Mouse (Mus musculus) adrenal gland, adult 8-10 months (tissue): Measurements from ENCODE around the gene Mynn. TPM values are rescaled to one million over a fixed set of nuclear protein-coding genes. Genes with fewer than 3 reads are reported as not detected.

Experiments
- DNase-seq: peaks from one replicate; pipeline ENCODE4 v3.0.0; 2022
- total RNA-seq, 4 experiments: library from RNA; stranded (reverse); gene quantifications; 2 replicates each; pipeline ENCODE4 v1.2.4; 2022

Gene Mynn
- total RNA-seq, 4 experiments from 2014 or later = 17.2 to 25.9 (median 20.4) TPM

DNA sequence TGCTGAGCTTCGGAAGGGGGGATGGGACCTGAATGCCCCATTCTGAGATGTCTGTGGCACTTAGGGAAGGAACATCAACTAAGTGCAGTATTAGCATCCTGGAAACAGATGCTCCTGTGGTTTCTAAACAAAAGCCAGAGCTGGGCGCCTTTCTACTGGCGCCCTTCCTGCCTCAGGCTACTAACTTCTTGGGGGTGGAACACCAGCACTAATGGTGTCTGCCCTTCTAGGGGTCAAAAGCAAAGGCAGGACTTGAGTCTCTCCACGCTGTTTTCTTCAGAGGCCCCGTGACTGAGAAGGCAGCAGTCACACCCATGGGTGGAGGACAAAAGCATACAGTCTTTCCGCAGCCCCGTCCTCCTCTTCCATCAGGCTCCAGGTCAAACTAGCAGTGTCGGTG, 44.9 kb downstream of the Mynn start:
- no peak for DNase-seq

DNA sequence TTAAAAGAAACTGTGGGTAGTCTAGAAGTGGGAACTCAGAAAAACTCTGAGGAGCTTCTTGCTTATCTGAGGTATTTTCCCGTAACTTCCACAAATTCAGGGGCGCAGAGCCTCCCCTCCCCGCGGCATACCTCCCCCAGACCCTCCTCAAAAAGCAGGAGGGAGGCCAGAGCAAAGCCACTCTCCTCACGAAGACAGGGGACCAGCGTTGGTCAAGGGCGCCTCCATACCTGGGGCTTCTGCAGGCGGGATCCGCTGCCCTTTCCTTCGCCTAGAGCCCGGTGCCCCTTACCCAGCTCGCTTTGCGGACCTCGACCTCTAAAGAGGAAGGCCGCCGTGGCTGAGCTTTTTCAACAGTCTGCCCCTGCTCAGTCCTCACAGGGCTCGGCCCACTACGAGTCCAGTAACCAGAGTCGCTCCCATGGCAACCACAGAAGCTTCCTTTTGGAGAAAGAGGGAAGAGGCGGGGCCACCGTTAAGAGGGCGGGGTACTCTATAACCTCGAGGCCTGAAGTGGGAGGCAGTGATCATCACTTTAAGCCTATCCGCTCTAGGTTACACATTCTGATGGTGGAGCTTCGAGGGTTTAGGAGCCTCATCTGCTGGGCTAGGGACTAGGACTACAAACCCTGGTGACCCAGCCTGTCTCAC, 45.7 kb downstream of the Mynn start, which contains the start of gene Lrrc34:
Lrrc34 (minus strand) TSS at position 430 of the 651 bp plus-strand sequence.
- no peak for DNase-seq

DNA sequence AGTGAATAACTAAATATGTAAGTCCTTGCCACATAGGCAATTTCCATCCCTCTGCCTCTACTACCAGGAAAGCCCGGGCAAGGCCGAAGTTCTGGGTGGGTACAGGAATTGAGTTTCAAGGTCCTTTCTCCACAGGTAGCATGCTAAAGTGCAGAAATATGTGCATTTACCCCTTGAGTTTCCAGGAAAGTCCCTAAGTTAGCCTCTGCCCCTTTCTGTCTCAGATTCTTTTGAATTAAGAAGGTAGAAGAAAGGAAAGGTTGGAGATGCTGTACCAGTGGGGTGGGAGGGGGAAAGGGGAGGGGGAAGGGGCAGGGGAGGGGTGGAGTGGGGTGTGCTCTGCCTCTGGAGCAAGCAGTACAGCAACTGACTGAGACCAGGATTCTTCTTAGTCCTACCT, 46.6 kb downstream of the Mynn start:
- DNase-seq = no peak

DNA sequence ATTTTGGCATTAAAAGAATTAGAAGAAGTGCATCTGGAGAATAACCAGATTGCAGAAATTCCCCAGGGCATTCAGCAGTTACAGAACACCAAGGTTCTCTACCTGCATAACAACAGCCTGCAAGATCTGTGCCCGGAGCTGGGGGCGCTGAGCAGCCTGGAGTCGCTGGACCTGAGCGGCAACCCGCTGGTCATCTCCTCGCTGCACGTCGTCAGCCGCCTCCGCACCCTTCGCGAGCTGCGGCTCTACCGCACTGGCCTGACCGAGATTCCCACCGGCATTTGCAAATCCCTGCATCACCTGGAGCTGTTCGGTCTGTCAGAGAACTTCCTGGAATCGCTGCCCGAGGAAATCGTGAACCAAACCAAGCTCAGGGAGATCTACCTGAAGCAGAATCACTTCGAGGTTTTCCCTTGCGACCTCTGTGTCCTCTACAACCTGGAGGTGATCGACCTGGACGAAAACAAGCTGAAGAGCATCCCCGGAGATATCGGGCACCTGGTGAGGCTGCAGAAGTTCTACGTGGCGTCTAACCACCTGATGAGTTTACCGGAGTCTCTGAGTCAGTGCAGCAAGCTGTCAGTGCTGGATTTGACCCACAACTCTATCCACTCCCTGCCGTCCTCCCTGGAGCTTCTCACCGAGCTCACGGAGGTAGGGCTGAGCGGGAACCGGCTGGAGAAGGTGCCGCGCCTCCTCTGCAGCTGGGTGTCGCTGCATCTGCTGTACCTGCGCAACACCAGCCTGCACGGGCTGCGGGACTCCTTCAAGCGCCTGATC, 48.4 kb downstream of the Mynn start:
- DNase-seq = no peak

DNA sequence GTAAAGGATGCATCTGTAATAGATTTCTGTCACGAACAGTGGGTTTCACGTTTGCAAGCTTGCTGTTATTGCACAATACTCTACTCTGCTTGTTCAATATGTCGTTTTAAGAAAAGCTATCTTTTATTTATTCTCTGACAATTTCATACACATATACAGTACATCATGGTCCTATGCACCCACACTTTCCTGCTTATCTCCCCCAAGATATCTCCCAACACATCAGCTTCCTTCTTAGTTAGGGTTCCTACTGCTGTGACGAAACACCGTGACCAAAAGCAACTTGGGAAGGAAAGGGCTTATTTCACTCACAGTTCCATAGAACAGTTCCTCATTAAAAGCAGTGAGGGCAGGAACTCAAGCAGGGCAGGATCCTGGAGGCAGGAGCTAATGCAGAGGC, 54.1 kb downstream of the Mynn start:
- no peak for DNase-seq

DNA sequence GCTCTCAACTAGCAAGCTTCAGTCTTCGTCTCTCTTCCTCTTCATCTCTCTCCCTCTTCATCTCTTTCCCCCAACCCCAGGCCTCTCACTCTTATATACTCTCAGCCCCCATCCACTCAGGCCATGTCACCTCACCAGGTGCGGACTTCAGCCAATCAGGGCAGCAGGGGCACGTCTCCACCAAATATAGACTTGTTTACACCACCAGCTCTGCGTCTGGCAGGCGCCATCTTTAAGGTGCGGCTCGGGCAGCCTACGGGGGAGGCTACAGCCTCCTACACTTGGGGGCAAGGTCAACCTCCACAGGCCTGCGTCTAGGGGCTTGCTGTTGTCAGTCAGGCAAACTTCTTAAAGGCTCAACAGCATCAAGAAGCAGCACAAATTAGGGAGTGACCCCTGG, 56.6 kb downstream of the Mynn start:
- no peak for DNase-seq

Other genes with a start within 250 kb of the Mynn start
- gene Mecom, start 54.1 kb upstream of the Mynn start, total RNA-seq = 1 to 10 TPM; 5.9 to 8.9 (median 6.3) TPM
- gene Actrt3, start 2.1 kb upstream of the Mynn start, total RNA-seq = under 1 TPM in 1 of 4 experiments, not detected in 3; 0.24 TPM
- not detected for gene Lrriq4, start 42.4 kb downstream of the Mynn start, total RNA-seq
- not detected for gene Lrrc34, start 45.8 kb downstream of the Mynn start, total RNA-seq
- under 1 TPM in 1 of 4 experiments, not detected in 3; 0.15 TPM for gene Lrrc31, start 97.8 kb downstream of the Mynn start, total RNA-seq
- gene Samd7, start 144.2 kb downstream of the Mynn start, total RNA-seq = not detected
- 100 to 1,000 TPM in 2 of 4 experiments, 10 to 100 TPM in 2; 91.1 to 113 (median 104) TPM for gene Sec62, start 190.8 kb downstream of the Mynn start, total RNA-seq